Mouse (Mus musculus) natural killer cell, adult 2 months (primary cell): ENCODE data around the gene Usp18.

Source experiments
- DNase-seq, 2 experiments: peaks; one replicate each; pipeline ENCODE4 v3.0.0; 2022; ENCODE audit warnings: low spot score in 2 of 2

The Usp18 gene

GRCm38 (mm10) chr6:121224993-121225392 lies 20.7 kb upstream of the Usp18 start:
- DNase-seq = no peak

GRCm38 (mm10) chr6:121226043-121226442 lies 19.7 kb upstream of the Usp18 start:
- peak in 1 of 2 experiments; percentile 40 for DNase-seq

GRCm38 (mm10) chr6:121226744-121227143 lies 19.0 kb upstream of the Usp18 start:
- DNase-seq = no peak

GRCm38 (mm10) chr6:121228421-121228820 lies 17.3 kb upstream of the Usp18 start:
- no peak for DNase-seq

GRCm38 (mm10) chr6:121232652-121233051 lies 13.1 kb upstream of the Usp18 start:
- no peak for DNase-seq

GRCm38 (mm10) chr6:121236386-121236785 lies 9.3 kb upstream of the Usp18 start:
- DNase-seq = no peak

- peak in 1 of 2 experiments; percentile 18 for DNase-seq
These were observed 7.5 kb upstream of the Usp18 start for GRCm38 (mm10) chr6:121238209-121238608.

GRCm38 (mm10) chr6:121241780-121242179 lies 3.9 kb upstream of the Usp18 start:
- peak; percentile 10 to 27 for DNase-seq

GRCm38 (mm10) chr6:121243161-121243560 lies 2.5 kb upstream of the Usp18 start:
- DNase-seq = no peak

GRCm38 (mm10) chr6:121246037-121246361 lies 293 bp downstream of the Usp18 start:
- DNase-seq = no peak

- DNase-seq = no peak
These were observed 4.7 kb downstream of the Usp18 start for GRCm38 (mm10) chr6:121250406-121250805.

- no peak for DNase-seq
These were observed 5.5 kb downstream of the Usp18 start for GRCm38 (mm10) chr6:121251256-121251655.

- peak; percentile 61 to 73 for DNase-seq
These were observed 14.8 kb downstream of the Usp18 start for GRCm38 (mm10) chr6:121260548-121260947.

GRCm38 (mm10) chr6:121261233-121261632 lies 15.5 kb downstream of the Usp18 start:
- DNase-seq = no peak

GRCm38 (mm10) chr6:121262004-121262403 lies 16.3 kb downstream of the Usp18 start:
- no peak for DNase-seq

GRCm38 (mm10) chr6:121262496-121262895 lies 16.8 kb downstream of the Usp18 start:
- DNase-seq = no peak

- DNase-seq = no peak
These were observed 24.4 kb downstream of the Usp18 start for GRCm38 (mm10) chr6:121270156-121270555.

- DNase-seq = no peak
These were observed 26.0 kb downstream of the Usp18 start for GRCm38 (mm10) chr6:121271707-121272074.

- DNase-seq = peak; percentile 59 to 75
These were observed 26.5 kb downstream of the Usp18 start for GRCm38 (mm10) chr6:121272075-121272800.

GRCm38 (mm10) chr6:121274356-121274755 lies 28.6 kb downstream of the Usp18 start:
- DNase-seq = peak; percentile 40 to 51

GRCm38 (mm10) chr6:121284132-121284531 lies 38.4 kb downstream of the Usp18 start:
- no peak for DNase-seq

- no peak for DNase-seq
These were observed 53.6 kb downstream of the Usp18 start for GRCm38 (mm10) chr6:121299317-121299716.

- no peak for DNase-seq
These were observed 54.2 kb downstream of the Usp18 start, which contains the start of gene Slc6a13 for GRCm38 (mm10) chr6:121299954-121300353. Gene Slc6a13 (plus strand): TSS chr6:121300227.

- DNase-seq = no peak
These were observed 54.8 kb downstream of the Usp18 start for GRCm38 (mm10) chr6:121300504-121300903.
